Mouse (Mus musculus) embryonic facial prominence, embryonic 11.5 days (tissue): Measurements from ENCODE around the gene Diaph3. TPM values are rescaled to one million over a fixed set of nuclear protein-coding genes. Genes with fewer than 3 reads are reported as not detected.

ENCODE experiments used
- ATAC-seq: fragments of 200-750 bp; cut with Nextera tagmentation; replicated peaks from 2 replicates; pipeline ENCODE4 v1.8.0; 2017; ENCODE audit warnings: low read depth; ENCODE audit not compliant: insufficient number of reproducible peaks, low FRiP score, low TSS enrichment
- DNase-seq: peaks from one replicate; pipeline ENCODE4 v3.0.0-alpha.2; 2015; ENCODE audit warnings: low spot score
- H3K27ac ChIP-seq: fragments of 300-500 bp; sonication (generic); replicated peaks from 2 replicates; pipeline ENCODE4 v1.5.1; 2014; ENCODE audit warnings: mild to moderate bottlenecking, low read depth, low read length, control low read depth
- H3K27me3 ChIP-seq: fragments of 300-500 bp; sonication (generic); 2 replicates; pipeline ENCODE4 v1.6.1; 2014; ENCODE audit warnings: mild to moderate bottlenecking, low read length, moderate library complexity, mixed read lengths; ENCODE audit not compliant: control insufficient read depth, insufficient read depth
- H3K36me3 ChIP-seq: fragments of 300-500 bp; sonication (generic); replicated peaks from 2 replicates; pipeline ENCODE4 v1.6.1; 2014; ENCODE audit warnings: low read depth, mild to moderate bottlenecking, low read length, moderate library complexity, mixed read lengths; ENCODE audit not compliant: control insufficient read depth, insufficient read depth
- H3K4me1 ChIP-seq: fragments of 300-500 bp; sonication (generic); 2 replicates; pipeline ENCODE4 v1.6.1; 2014; ENCODE audit warnings: low read length, mixed read lengths; ENCODE audit not compliant: control insufficient read depth, insufficient read depth
- H3K4me2 ChIP-seq: fragments of 300-500 bp; sonication (generic); 2 replicates; pipeline ENCODE4 v1.6.1; 2014; ENCODE audit warnings: low read depth, mild to moderate bottlenecking, control low read depth, low read length, moderate library complexity
- H3K4me3 ChIP-seq: fragments of 300-500 bp; sonication (generic); 2 replicates; pipeline ENCODE4 v1.5.1; 2014; ENCODE audit warnings: low read depth, low read length, control low read depth
- H3K9ac ChIP-seq: fragments of 300-500 bp; sonication (generic); replicated peaks from 2 replicates; pipeline ENCODE4 v1.6.1; 2014; ENCODE audit warnings: mild to moderate bottlenecking, control low read depth, low read length
- H3K9me3 ChIP-seq: fragments of 300-500 bp; sonication (generic); replicated peaks from 2 replicates; pipeline ENCODE4 v1.6.1; 2016; ENCODE audit warnings: mild to moderate bottlenecking, low read length, inconsistent platforms, mixed read lengths; ENCODE audit not compliant: control insufficient read depth
- WGBS: fragments of 180-500 bp; shearing (Covaris S2); extraction: QIAGEN DNeasy Blood & Tissue Kit; methylation state at CpG from one replicate; pipeline ENCODE4 v1.1.7; 2014; 5-methylcytosine and 5-hydroxymethylcytosine counted together
- polyA plus RNA-seq: library from polyadenylated mRNA; unstranded; fragments of >200 nt; fragmentation: Nextera tagmentation; extraction: Ambion mirVana; gene quantifications from 2 replicates; pipeline ENCODE4 v1.2.1, GENCODE M21; 2014

Diaph3 gene
- polyA plus RNA-seq, 1 experiment from 2014 or later, result 10.5 TPM

DNA sequence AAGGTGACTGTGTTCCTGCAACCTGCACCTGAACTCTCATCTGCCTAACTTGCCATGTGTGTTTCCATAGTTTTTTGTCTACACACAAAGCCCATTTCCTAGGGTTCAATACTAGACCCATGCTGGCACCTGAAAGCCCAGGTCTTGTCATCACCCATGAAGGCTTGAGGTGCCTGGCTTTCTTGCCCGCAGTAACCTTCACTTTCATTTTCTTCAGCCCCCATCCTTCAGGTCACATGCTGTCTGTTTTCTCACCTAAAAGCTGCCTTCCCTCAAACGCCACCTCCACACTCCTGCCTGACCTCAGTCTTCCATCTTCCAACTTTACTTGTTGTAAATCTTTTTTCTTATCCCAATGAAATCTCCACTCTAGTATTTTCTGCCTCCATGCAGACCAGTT lies 61.3 kb downstream of the Diaph3 start:
- H3K4me1 ChIP-seq, result no peaks in the 10 kb centered on the region
- ATAC-seq, result no peak
- WGBS, result 94% methylated on average over 2 of the region's 2 CpGs

DNA sequence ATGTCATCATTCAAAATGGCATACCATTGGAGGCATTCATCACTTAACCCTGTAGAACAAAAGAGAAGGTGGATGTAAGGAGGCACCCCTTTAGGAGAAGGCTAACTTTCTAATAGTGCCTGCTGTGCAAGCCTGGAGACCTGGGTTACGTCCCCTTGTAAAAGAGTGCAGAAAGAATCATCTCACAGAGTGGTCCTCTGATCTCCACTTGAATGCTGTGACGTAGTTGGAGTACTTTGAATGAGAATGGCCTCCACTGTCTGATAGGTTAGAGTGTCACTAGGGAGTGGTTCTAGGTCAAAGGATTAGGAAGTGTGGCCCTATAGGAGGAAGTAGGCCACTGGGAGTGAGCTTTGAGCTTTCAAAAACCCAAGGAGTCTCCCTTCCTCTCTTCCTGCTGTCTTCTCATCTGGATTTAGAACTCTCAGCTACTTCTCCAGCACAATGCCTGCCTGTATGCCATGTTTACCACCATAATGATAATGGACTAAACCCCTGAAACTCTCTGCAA lies 66.0 kb downstream of the Diaph3 start:
- no peak overlapping the region for H3K4me3 ChIP-seq
- H3K27me3 ChIP-seq, result no peaks in the 10 kb centered on the region
- no peaks in the 10 kb centered on the region for H3K9me3 ChIP-seq
- H3K4me2 ChIP-seq, result no peak overlapping the region
- ATAC-seq (no peak), DNase-seq (no peak)
- no peak overlapping the region for H3K9ac ChIP-seq
- 93% methylated on average over 2 of the region's 2 CpGs for WGBS
- H3K4me1 ChIP-seq, result no peaks in the 10 kb centered on the region
- no peaks in the 10 kb centered on the region for H3K36me3 ChIP-seq
- H3K27ac ChIP-seq, result no peak overlapping the region

More for the DNA sequence above, 61.3 kb downstream of the Diaph3 start:
- no peak overlapping the region for H3K9ac ChIP-seq
- H3K27me3 ChIP-seq, result no peaks in the 10 kb centered on the region
- H3K27ac ChIP-seq, result no peak overlapping the region
- H3K36me3 ChIP-seq, result no peaks in the 10 kb centered on the region
- H3K9me3 ChIP-seq, result no peaks in the 10 kb centered on the region
- H3K4me2 ChIP-seq, result no peak overlapping the region
- DNase-seq, result no peak
- no peak overlapping the region for H3K4me3 ChIP-seq

DNA sequence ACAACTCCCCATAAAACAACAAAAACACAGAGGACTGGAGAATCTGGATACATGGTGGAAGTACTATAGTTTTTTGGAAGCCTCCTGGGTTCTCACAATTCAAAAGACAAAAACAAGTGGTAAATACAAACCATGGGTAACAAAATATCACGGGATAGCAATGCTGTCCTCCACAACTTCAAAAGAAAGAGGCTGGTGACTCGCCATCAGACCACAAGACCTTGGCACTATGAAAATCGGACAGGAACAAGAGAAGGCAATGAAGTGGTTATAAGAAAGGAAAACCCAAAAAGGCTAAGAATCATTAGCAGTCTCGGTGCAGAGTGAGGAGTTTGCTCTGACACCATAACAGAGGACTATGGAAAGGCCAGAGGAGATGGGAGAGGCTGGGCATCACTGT lies 76.8 kb downstream of the Diaph3 start:
- DNase-seq (no peak), ATAC-seq (no peak)
- Histone ChIP-seq H3K9me3 (no peaks in the 10 kb centered on the region), H3K27me3 (no peaks in the 10 kb centered on the region), H3K36me3 (no peaks in the 10 kb centered on the region), H3K4me2 (no peak overlapping the region), H3K4me1 (no peaks in the 10 kb centered on the region), H3K27ac (no peak overlapping the region), H3K4me3 (no peak overlapping the region), H3K9ac (no peak overlapping the region)
- 84% methylated on average over 4 of the region's 4 CpGs for WGBS

DNA sequence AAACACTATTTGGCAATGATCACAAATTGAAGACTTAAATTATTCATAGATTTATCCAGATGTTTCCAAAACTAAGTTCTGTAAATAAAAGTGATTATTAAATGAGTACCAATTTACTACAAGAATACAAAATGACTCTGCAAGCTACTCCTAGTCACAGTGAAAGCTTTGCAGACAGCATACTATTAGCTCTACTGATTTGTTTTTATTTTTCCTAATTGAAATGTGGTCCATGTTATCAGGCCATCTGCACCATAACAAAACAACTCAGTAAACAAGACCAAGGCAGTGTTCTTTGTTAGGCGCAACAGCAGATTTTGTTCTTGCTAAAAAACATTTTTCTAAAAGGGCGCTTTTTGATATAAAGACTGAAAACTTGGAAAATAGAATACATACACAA lies 84.9 kb downstream of the Diaph3 start:
- no peak overlapping the region for H3K4me2 ChIP-seq
- no peaks in the 10 kb centered on the region for H3K36me3 ChIP-seq
- no peak overlapping the region for H3K4me3 ChIP-seq
- no peak for ATAC-seq
- no peaks in the 10 kb centered on the region for H3K4me1 ChIP-seq
- no peaks in the 10 kb centered on the region for H3K9me3 ChIP-seq
- DNase-seq, result no peak
- 98% methylated on average over 2 of the region's 2 CpGs for WGBS
- no peaks in the 10 kb centered on the region for H3K27me3 ChIP-seq
- no peak overlapping the region for H3K27ac ChIP-seq
- no peak overlapping the region for H3K9ac ChIP-seq

DNA sequence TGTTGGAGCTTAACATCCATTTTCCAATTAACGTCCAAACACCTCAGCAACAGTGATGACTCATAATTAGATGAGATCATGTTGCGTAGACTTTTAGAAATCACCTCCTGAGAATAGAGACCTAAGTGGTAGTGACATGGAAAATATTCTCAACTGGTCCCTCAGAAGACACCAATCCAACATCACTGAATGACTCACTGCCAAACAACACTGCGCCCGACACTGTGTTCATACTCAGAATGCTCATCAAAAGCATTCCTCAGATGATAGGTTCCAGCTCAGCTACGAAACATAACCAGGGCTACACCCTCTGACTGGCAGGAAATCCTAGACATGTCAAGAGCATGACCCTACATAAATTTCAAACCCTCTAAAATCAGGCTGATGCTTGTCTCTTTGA lies 89.8 kb downstream of the Diaph3 start:
- no peaks in the 10 kb centered on the region for H3K36me3 ChIP-seq
- H3K27me3 ChIP-seq, result no peaks in the 10 kb centered on the region
- H3K27ac ChIP-seq, result no peak overlapping the region
- no peak overlapping the region for H3K4me2 ChIP-seq
- 53% methylated on average over 5 of the region's 5 CpGs for WGBS
- H3K9me3 ChIP-seq, result no peaks in the 10 kb centered on the region
- ATAC-seq (no peak), DNase-seq (peak; percentile 6)
- H3K9ac ChIP-seq, result no peak overlapping the region
- H3K4me1 ChIP-seq, result no peaks in the 10 kb centered on the region
- no peak overlapping the region for H3K4me3 ChIP-seq

DNA sequence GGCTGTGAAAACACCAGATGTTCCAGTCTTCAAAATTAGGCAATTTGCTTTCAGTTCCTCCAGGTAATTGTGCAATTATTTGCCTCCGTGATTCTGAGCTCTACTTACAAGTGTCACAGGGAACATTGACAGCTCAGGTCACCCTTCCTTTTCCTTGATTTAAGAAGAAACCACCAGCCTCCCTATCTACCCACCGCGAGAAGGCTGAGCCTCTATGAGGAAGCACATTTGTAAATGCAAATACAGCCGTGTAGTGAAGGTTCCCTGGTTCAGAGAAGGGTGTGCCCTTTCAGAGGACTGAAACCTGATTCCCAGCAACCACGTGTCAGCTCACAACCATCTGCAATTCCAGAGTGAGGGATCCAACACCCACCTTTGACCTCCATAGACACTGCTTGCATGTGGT lies 96.6 kb downstream of the Diaph3 start:
- 27% methylated on average over 5 of the region's 5 CpGs for WGBS
- no peak overlapping the region for H3K4me3 ChIP-seq
- H3K36me3 ChIP-seq, result no peaks in the 10 kb centered on the region
- peak; percentile 8 for DNase-seq
- no peaks in the 10 kb centered on the region for H3K27me3 ChIP-seq
- H3K4me2 ChIP-seq, result no peak overlapping the region
- H3K4me1 ChIP-seq, result no peaks in the 10 kb centered on the region
- H3K9me3 ChIP-seq, result no peaks in the 10 kb centered on the region
- no peak overlapping the region for H3K27ac ChIP-seq
- no peak overlapping the region for H3K9ac ChIP-seq
- ATAC-seq, result no peak; the same call in 1 of the 2 replicates

DNA sequence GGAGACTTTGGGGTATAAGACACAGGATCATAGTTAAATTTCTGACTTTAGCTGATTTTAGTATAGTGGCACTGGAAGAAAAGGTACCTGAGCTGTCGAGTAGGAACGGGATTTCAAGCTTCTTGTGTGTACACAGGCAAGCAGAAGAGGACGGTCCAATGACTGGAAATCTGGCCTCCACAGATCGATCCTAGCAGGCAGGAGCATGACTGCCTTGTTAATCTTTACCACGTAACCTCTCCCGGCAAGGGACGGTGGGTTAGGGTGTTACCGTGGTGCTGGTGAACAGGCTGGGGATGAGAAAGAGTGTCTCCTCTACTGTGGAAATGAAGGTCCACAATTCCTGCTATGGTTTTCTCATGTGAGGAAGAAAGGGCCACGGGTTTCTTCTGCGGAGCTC lies 120.8 kb downstream of the Diaph3 start:
- Histone ChIP-seq H3K27ac (no peak overlapping the region), H3K36me3 (no peaks in the 10 kb centered on the region), H3K27me3 (no peaks in the 10 kb centered on the region), H3K4me2 (no peak overlapping the region), H3K9me3 (no peaks in the 10 kb centered on the region), H3K9ac (no peak overlapping the region), H3K4me3 (no peak overlapping the region), H3K4me1 (no peaks in the 10 kb centered on the region)
- ATAC-seq (no peak), DNase-seq (no peak)
- 94% methylated on average over 10 of the region's 10 CpGs for WGBS

DNA sequence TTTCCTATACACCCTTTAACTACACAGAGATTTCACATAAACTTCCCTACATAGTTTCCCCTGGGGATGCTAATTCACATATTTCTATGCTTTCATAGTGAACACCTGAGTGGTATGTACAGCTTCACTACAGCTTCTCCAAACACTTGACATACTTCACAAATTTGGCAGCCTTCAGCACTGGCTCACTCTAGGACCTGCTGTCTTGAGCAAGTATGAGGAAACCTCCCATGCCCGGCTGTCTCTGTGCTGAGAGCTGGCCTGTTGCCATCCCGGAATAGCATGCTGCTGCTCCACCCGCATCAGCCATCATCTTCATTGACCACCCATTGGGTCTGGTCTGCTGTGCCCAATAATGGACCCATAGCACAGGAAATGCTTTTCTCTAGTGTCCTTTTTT lies 121.3 kb downstream of the Diaph3 start:
- no peaks in the 10 kb centered on the region for H3K4me1 ChIP-seq
- no peak for ATAC-seq
- H3K27me3 ChIP-seq, result no peaks in the 10 kb centered on the region
- no peaks in the 10 kb centered on the region for H3K9me3 ChIP-seq
- WGBS, result 92% methylated on average over 3 of the region's 3 CpGs
- H3K9ac ChIP-seq, result no peak overlapping the region
- no peak overlapping the region for H3K4me3 ChIP-seq
- DNase-seq, result no peak
- no peaks in the 10 kb centered on the region for H3K36me3 ChIP-seq
- no peak overlapping the region for H3K4me2 ChIP-seq
- no peak overlapping the region for H3K27ac ChIP-seq
